Mouse (Mus musculus) neutrophil, adult 5-6 weeks (primary cell): ENCODE results near the gene Sstr4. TPM values are rescaled to one million over a fixed set of nuclear protein-coding genes. Genes with fewer than 3 reads are reported as not detected.

Source experiments
- ATAC-seq: fragments of 151-379, 151-347 bp; 2 replicates; pipeline ENCODE4 v1.8.0; 2017; ENCODE audit warnings: mild to moderate bottlenecking, moderate TSS enrichment; ENCODE audit not compliant: insufficient number of reproducible peaks, poor library complexity, low FRiP score, severe bottlenecking; ENCODE audit errors: extremely low read depth
- total RNA-seq: library from RNA; stranded (forward); fragments of 200-1000 nt; gene quantifications from 2 replicates; pipeline ENCODE4 v1.2.3, GENCODE M21; 2017

Sstr4 gene
- total RNA-seq, 1 experiment from 2014 or later = 3.6 TPM

DNA sequence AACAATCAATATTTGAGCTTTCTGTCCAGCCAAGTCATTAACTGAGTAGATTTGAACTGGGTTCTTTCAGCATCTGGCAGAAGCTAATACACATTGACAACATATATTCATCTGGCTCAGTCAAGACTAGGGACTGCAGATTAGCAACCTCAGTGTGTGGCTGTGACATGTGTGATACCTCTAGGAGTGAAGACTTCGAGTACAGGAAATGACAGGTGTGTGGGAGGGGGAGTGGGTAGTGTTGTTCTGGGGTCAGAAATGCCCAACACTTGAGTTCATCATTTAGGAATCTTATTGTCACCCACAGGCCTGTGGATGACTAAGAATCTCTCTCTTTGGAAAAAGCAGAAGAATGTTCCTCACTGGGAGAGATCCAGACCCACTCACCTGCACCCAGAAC lies 26.0 kb downstream of the Sstr4 start:
- ATAC-seq = no peak

GRCm38 (mm10) chr2:148421706-148422105 lies 26.6 kb downstream of the Sstr4 start:
- no peak for ATAC-seq

- peak; percentile 72 for ATAC-seq
Measured at GRCm38 (mm10) chr2:148425709-148426382, 30.7 kb downstream of the Sstr4 start.

DNA sequence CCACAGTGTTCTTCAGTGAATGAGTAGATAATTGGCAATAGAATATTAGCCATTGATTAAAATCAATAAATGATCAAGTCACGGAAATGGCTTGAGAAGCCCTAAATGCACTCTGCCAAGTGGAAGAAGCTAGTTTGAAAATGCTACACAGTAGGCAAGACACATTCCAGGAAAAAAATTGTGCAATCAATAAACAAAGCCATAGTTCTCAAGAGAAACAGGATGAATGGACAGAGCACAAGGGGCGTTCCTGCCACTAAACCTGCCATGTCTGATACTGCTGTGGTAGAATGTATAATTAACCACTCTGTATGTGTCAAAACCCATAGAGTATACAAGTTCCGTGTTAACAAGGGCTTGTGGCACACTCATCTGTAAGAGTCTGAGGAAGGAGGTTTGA lies 32.4 kb downstream of the Sstr4 start:
- no peak for ATAC-seq

DNA sequence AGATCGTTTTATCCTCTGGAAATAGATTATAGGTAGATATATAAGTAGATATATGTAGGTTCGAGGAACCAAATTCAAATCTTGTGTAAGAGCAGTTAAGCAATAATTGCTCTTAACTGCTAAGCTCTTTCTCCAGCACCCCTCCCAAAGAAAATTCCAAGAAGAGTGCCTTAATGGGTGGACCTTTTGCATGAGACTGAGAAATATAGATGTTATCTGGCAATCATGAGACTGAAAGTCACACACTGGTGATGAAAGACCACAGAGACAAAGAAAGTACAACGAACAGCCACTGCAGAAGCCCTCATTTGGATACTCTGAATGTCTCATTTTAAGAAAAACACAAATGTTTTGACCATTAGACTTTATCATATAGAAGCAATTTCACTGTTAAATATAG lies 33.4 kb downstream of the Sstr4 start:
- no peak for ATAC-seq

GRCm38 (mm10) chr2:148429001-148429505 lies 33.9 kb downstream of the Sstr4 start:
- no peak for ATAC-seq

DNA sequence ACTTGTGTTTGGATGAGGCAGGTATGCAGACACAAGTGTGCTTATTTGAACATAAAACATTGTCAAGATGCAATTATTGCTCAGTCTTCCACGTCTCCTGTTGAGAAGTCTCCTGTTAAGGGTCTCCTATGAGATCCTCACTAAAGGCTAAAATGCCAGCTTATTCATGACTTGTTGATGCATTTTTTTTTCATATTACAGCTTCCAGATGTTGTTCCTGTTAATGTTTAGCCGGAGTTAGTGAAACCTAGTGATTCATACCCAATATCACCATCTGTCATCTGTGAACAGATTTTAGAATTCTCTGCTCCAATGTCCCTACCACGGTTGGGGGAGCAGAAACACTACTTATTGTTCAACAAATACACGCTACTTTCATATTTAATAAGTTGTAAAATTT lies 35.8 kb downstream of the Sstr4 start:
- no peak for ATAC-seq

- ATAC-seq = no peak
Measured at GRCm38 (mm10) chr2:148432346-148432745, 37.2 kb downstream of the Sstr4 start.

GRCm38 (mm10) chr2:148436285-148436684 lies 41.1 kb downstream of the Sstr4 start:
- no peak for ATAC-seq

DNA sequence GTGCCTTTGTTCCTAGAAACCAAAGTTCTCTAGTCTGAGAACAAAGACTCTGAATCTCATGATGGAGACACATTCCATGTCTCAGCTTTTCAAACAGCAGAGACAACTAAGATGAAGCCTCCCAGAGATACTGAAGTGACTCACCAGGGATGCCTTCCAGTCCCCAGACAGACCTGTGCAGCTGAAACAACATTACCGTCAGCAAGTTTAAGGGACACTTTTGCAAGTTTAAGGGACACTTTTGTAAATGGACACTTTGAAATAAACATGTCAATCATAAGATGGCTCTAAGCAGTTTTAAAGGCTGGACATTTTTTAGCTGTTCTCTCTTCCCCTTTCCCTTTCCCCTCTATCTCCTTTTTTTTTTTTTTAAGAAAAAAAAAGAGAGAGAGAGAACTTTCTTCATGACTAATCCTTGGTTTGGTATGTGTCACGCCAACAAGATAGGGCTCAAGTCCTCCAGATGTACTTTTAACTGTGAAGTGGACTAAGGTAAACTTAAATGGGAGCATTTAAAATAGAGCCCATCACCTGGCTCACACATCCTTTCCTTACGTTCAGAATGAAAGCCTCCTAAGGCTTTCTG lies 44.6 kb downstream of the Sstr4 start:
- ATAC-seq = no peak

DNA sequence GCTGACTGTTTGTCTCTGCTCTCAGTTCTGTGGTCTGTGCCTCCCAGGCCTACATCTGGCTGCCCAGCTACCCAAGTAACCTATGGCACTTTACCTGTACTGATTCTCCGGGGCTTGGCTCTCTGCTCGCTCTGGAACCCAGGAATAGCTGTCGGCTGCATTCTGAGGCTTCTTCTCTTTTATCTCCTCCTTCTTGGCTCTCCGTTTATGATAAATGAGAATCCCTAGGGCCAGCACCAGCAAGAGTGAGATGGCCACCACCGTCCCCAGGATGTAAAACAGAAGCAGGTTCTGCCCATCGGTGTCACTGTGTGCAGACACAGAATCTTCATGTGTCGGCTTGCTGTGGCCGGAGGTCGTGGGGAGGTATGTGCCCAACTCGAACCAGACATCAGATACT lies 46.3 kb downstream of the Sstr4 start:
- ATAC-seq = 0 out of 2 replicates have a peak, but pooled peaks have one; percentile 8

GRCm38 (mm10) chr2:148442172-148442571 lies 47.0 kb downstream of the Sstr4 start:
- no peak for ATAC-seq

DNA sequence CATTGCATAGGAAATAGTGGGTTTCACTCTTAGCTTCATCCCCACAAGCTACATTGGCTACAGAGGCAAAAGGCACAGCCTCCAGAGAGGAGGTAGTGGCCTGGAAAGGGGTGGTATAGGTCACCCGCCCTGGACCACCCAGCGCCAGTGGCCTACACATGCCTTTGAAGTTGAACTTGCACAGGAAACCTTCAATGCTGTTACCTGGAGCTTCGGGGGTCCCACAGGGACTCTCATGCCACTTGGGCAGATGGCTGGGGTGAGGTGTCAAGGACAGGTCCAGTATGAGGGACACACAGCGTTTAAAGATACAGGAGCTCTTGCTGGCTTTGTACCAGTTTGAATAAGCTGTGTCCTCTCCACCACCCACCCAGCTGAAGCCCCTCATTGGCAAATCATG lies 47.6 kb downstream of the Sstr4 start:
- no peak for ATAC-seq

GRCm38 (mm10) chr2:148443249-148443958 lies 48.3 kb downstream of the Sstr4 start, which contains the start of gene Cd93:
Gene Cd93, minus strand, starts transcription at chr2:148443563.
- peak; percentile 68 for ATAC-seq

GRCm38 (mm10) chr2:148444472-148444871 lies 49.3 kb downstream of the Sstr4 start:
- no peak for ATAC-seq

DNA sequence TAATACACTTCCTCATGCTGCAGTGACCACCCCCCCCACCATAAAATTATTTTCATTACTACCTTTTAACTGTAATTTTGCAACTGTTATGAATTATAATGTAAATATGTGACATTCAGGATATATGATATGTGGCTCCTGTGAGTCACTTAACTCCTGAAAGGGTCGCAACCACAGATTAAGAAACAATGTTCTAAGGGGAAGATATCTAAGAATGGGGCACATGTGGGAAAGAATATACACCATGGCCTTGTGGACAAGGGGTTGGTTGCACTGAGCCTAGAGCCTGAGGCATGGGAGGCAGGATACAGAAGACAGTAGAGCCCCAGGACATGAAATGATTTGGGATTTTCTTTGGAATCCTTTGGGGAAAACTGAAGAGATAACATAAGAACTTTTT lies 50.5 kb downstream of the Sstr4 start:
- no peak for ATAC-seq
